Mouse (Mus musculus): ENCODE measurements at regions not wholly inside any gene's neighbourhood (a gene's known extent, or its start where the extent isn't known, plus 50 kb on each side); places are given as distances from the start of the nearest gene placed in this dataset.

GRCm38 (mm10) chr13:44114856-44115255, 330.3 kb downstream of the Cd83 start:
- TF ChIP-seq CTCF (IDR thresholded peaks at IDR 0.05; ENCODE audit: borderline replicate concordance, insufficient read depth, low read depth, low read length) = no peak
- no peak for TF ChIP-seq POLR2A (IDR thresholded peaks at IDR 0.05; ENCODE audit: borderline replicate concordance, insufficient read depth, low read length)

Data from cerebellum, adult 2 months (tissue).